Mouse (Mus musculus): ENCODE data around the gene Rasa4.
"Not testable (repeated sequence)": the region's sequence is repeated elsewhere in the genome, so short reads cannot be mapped to it uniquely, and the experiment has no call there.

Rasa4 gene

GRCm38 (mm10) chr5:136152365-136152764 is 68.6 kb downstream of the Rasa4 start:
- Histone ChIP-seq H3K4me1 (replicated peaks; ENCODE audit: low read depth, low read length) (no peaks in the 10 kb centered on the region), H3K4me3 (replicated peaks; ENCODE audit: low read length) (no peak overlapping the region), H3K27me3 (ENCODE audit: insufficient read depth, low read length) (no peaks in the 10 kb centered on the region), H3K36me3 (ENCODE audit: insufficient read depth, low read length) (no peaks in the 10 kb centered on the region), H3K9me3 (ENCODE audit: low read length) (peaks cover 43% of the 10 kb centered on the region)
- TF ChIP-seq CTCF (conservative IDR thresholded peaks at IDR 0.05; ENCODE audit: low read length) (no peak), NANOG (IDR thresholded peaks at IDR 0.05; ENCODE audit: borderline replicate concordance, low read length) (no peak), POU5F1 (IDR thresholded peaks at IDR 0.05; ENCODE audit: borderline replicate concordance, low read length) (no peak)

- TF ChIP-seq CTCF (conservative IDR thresholded peaks at IDR 0.05; ENCODE audit: low read length) (no peak), NANOG (IDR thresholded peaks at IDR 0.05; ENCODE audit: borderline replicate concordance, low read length) (no peak), POU5F1 (IDR thresholded peaks at IDR 0.05; ENCODE audit: borderline replicate concordance, low read length) (no peak)
- H3K27me3 ChIP-seq (ENCODE audit: insufficient read depth, low read length) = no peaks in the 10 kb centered on the region
- no peak overlapping the region for H3K4me3 ChIP-seq (replicated peaks; ENCODE audit: low read length)
- H3K9me3 ChIP-seq (ENCODE audit: low read length) = peaks cover 48% of the 10 kb centered on the region
- no peaks in the 10 kb centered on the region for H3K4me1 ChIP-seq (replicated peaks; ENCODE audit: low read depth, low read length)
- H3K36me3 ChIP-seq (ENCODE audit: insufficient read depth, low read length) = no peaks in the 10 kb centered on the region
These were observed 71.7 kb downstream of the Rasa4 start for GRCm38 (mm10) chr5:136155399-136155798.

- H3K36me3 ChIP-seq (ENCODE audit: insufficient read depth, low read length) = not testable (repeated sequence)
These were observed 76.4 kb downstream of the Rasa4 start for GRCm38 (mm10) chr5:136160084-136160483.

More at GRCm38 (mm10) chr5:136160084-136160483, 76.4 kb downstream of the Rasa4 start:
- H3K4me3 ChIP-seq (replicated peaks; ENCODE audit: low read length); H3K27me3 ChIP-seq (ENCODE audit: insufficient read depth, low read length); H3K4me1 ChIP-seq (replicated peaks; ENCODE audit: low read depth, low read length): not testable (repeated sequence)
- H3K9me3 ChIP-seq (ENCODE audit: low read length) = peaks cover 17% of the 10 kb centered on the region

Data from E14TG2a.4 (cell line).